Mouse (Mus musculus) retina, postnatal 7 days (tissue): Measurements from ENCODE around the gene Snx32.
A peak's percentile ranks its signal among the peaks of the same experiment; 100 is the strongest.

Experiments
- DNase-seq: peaks from one replicate; pipeline ENCODE4 v3.0.0-alpha.2; 2012; ENCODE audit warnings: low read depth, low spot score

Gene Snx32

GRCm38 (mm10) chr19:5457746-5458442 is 52.4 kb downstream of the Snx32 start, which contains the start of gene Ccdc85b:
TSS of gene Ccdc85b (minus strand) at chr19:5457894.
- no peak for DNase-seq

DNA sequence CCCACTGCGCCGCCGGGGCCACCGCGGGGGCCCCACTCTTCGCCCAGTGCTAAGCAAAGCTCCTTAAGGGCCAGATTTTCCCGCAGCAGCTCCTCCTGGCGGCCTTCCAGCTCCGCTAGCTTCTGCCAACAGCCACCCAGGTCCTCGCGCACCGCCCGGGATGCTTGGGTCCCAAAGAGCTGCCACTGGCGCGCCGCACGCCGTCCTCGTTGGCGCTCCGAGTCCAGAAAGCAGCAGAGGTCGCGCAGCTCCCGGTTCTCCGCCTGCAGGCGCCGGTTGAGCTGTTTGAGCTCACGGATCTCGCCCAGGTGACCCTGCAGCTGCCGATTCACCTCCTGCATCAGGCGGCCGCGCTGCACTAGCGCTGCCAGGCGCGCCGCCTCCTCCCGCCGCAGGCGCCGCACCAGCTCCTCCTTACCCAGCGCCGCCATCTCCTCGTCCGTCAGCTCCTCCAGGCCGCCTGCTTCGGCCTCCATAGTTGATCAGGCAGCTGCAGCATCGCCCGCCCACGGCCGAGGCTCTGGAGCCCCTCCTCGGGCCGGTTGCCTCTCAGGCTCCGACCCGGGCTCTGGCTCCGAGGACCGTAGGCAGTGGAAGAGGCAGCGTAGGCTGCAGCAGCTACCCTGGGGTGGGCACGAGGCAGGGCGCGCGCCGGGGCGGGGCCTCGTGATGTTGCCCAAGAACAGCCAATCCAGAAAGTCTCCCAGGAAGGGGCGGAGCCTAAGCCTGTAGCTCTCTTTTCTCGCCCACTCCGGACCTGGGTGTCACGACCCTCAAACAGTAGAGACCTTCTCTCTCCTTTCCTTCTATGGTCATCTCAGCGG is 53.2 kb downstream of the Snx32 start:
- DNase-seq, result peak; percentile 87

GRCm38 (mm10) chr19:5456241-5456921 is 54.0 kb downstream of the Snx32 start:
- no peak for DNase-seq

DNA sequence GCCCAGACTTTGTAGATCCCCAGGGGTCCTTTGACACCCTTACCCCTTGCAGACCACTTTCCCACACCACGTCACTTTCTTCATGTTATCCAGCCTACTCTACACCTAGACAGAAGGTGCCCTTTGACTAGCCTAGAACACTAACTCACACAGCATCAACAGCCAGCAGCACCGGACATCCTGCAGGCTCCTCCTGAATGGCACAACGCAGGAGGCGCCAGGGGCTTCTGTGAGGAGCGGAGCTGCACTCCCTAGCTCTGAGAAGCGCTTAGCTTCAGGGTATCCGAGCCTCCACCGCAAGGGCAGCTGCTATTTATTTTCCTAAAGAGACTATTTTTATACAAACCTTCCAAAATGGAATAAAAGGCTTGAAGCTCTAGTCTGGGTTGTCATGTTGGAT is 54.8 kb downstream of the Snx32 start:
- DNase-seq, result no peak

DNA sequence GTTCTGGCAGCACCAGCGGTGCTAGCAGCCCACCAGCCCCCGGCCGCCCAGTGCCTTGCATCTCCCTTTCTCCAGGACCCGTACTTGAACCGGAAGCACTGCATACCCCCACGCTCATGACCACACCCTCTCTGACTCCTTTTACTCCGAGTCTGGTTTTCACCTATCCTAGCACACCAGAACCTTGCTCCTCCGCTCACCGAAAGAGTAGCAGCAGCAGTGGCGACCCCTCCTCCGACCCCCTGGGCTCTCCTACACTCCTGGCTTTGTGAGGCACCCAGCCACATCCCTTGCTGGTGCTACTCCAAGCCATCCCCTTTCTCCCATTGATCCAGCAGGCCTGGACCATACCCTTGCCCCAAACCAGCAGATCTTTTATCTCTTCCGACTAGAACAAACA is 55.3 kb downstream of the Snx32 start:
- no peak for DNase-seq

DNA sequence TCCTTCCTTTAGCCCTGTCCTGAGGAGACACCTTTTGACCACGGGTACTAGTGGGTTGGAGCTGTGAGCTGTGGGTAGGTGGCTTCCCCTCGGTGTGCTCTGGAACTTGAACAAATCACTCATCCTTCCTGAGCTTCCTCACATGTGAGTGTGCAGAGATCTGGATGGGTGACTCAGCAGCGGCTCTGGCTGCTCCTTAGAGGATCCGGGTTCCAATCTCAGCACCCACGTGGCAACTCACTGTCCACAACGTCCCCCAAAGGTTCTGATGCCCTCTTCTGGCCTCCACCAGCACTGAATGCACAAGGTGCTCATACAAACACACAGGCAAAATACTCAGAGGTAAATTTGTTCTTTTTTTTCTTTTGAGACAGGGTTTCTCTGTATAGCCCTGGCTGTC is 58.6 kb downstream of the Snx32 start:
- DNase-seq, result no peak

- DNase-seq, result no peak
These were observed 60.7 kb downstream of the Snx32 start for GRCm38 (mm10) chr19:5449673-5450072.

DNA sequence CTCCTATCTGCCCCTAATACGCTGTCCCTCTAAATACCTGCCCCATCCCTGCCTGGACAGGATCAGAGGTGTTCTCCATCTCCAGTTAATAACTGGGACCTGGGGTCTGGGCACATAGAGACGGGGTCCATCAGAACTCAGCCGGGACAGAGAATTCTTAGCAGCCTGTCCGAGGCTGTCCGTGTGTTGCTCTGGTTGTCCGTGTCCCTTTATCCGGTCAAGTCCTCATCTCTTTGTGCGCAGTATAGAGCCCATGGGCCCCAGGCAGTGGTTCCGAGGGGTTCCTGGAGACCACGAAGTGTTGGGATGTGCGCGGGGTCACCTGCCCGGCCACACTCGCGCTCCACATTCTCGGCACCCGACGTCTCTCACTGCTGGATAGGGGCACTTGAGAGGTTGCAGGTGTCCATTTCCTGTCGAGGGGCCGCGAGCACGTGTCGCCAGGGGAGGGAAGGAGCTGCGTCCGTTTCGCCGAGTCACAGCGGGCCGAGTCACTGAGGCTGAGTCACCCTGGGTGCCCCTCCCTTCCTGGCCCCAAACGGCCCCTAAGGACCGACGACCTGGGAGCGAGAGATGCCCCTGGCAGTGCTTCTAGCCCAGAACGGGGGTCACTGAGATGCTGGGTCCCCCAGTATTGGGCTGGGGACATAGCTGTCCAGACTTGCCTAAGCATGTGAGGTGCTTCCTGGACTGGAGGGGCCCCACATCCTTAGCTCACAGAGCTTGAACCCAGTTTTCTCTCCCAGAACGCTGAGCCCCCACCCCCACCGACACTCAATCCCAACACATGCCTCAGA is 61.8 kb downstream of the Snx32 start:
- no peak for DNase-seq

DNA sequence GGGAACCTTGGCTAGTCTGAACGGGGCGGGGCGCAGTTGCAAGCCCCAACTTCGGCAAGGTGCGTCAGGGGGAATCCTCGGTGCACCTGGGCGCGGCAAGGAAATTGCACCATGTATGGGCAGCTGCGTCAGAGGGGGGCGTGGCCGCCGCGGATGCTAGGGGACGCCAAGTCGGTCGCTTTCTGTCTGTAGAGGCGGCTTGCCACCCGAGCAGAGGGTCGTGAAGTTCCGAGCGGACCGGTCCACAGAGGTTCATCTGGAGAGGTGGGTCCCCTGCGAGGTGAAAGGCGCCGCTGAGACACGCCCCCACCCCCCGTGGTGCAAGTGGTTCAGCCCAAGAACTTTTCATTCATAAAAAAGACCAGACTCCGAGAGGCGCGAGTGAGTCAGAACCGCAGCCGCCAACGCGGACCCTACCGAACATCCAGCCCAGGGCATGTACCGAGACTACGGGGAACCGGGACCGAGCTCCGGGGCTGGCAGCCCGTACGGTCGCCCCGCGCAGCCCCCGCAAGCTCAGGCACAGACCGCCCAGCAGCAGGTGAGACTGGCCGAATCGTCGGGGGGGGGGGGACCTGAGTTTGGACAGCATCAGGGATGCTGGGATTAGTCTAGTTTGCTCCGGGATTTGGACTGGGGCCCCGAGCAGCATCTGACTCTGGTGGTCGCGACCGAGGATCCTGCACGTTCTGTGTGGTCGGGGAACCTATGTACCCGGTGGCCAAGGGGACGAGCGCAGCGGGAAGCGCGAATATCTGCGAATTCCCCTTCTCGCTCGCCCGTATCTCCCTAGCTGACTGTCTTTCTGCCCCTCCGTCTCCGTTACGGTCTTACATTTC is 62.6 kb downstream of the Snx32 start, which contains the start of gene Fosl1:
TSS of gene Fosl1 (plus strand) at position 33 of the 839 bp plus-strand sequence.
- DNase-seq, result no peak

- DNase-seq, result no peak
These were observed 64.6 kb downstream of the Snx32 start for GRCm38 (mm10) chr19:5445747-5446146.

DNA sequence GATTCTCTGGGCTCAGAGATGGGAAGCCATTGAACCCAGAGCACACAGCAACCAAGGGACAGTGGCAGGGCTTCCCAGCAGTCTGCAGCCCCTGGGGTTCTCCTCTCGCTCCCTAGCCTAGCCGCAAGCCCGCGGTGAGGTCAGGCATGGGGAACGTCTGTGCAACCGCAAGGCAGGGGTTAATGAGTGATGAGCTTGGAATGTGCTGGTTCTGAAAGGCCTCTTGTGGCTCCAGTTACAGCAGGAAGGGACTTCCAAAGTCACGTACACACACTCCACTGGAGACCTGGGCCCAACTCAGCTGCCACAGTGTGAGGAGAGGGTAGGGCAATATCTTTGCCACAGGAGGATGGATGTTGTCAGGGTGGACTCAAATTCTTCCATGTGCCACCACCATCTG is 65.4 kb downstream of the Snx32 start:
- DNase-seq, result no peak

DNA sequence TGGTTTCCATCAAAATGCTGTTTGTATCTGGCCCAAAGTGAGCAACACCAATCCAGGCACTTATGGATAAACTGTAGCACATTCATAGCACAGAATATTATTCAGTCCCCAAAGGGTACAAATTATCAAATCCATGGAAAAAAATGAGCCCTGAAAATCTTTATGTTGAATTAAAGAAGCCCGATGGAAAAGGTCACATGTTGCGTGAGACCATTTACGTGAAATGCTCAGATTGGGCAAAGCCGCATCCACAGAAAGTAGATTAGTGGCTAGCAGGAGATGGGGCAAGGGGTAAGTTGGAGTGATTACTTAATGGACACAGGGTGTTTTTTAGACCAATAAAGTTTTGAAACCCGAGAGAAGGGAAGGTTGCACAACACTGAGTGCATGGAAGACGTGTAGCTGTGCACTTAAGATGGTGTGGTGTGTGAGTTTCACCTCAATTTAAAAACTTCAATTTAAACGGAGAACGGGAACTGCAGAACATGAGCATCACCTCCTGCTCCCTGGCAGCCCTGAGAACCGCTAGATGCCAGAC is 65.9 kb downstream of the Snx32 start:
- no peak for DNase-seq
